Mouse (Mus musculus) intestine, embryonic 16.5 days (tissue): ENCODE results near the gene Ttc5. TPM values are rescaled to one million over a fixed set of nuclear protein-coding genes. Genes with fewer than 3 reads are reported as not detected.
"Not testable (repeated sequence)": the region's sequence is repeated elsewhere in the genome, so short reads cannot be mapped to it uniquely, and the experiment has no call there.

ENCODE experiments used
- ATAC-seq: fragments of 200-750 bp; cut with Nextera tagmentation; 2 replicates; pipeline ENCODE4 v1.8.0; 2017; ENCODE audit warnings: moderate TSS enrichment, moderate library complexity
- H3K27ac ChIP-seq: fragments of 300-500 bp; sonication (generic); 2 replicates; pipeline ENCODE4 v1.5.1; 2014; ENCODE audit warnings: mild to moderate bottlenecking, low read length
- H3K27me3 ChIP-seq: fragments of 300-500 bp; sonication (generic); replicated peaks from 2 replicates; pipeline ENCODE4 v1.6.1; 2014; ENCODE audit warnings: low read length, control low read depth, mixed read lengths; ENCODE audit not compliant: control insufficient read depth, insufficient read depth
- H3K36me3 ChIP-seq: fragments of 300-500 bp; sonication (generic); 2 replicates; pipeline ENCODE4 v1.6.1; 2014; ENCODE audit warnings: low read length, control low read depth; ENCODE audit not compliant: control insufficient read depth, insufficient read depth
- H3K4me1 ChIP-seq: fragments of 300-500 bp; sonication (generic); 2 replicates; pipeline ENCODE4 v1.6.1; 2014; ENCODE audit warnings: low read length, control low read depth, mixed read lengths; ENCODE audit not compliant: control insufficient read depth, insufficient read depth
- H3K4me2 ChIP-seq: fragments of 300-500 bp; sonication (generic); 2 replicates; pipeline ENCODE4 v1.6.1; 2014; ENCODE audit warnings: low read depth, low read length, control low read depth
- H3K4me3 ChIP-seq: fragments of 300-500 bp; sonication (generic); 2 replicates; pipeline ENCODE4 v1.5.1; 2014; ENCODE audit warnings: mild to moderate bottlenecking, low read length
- H3K9ac ChIP-seq: fragments of 300-500 bp; sonication (generic); 2 replicates; pipeline ENCODE4 v1.6.1; 2014; ENCODE audit warnings: low read depth, low read length
- H3K9me3 ChIP-seq: fragments of 300-500 bp; sonication (generic); 2 replicates; pipeline ENCODE4 v1.6.1; 2016; ENCODE audit warnings: low read length, control low read depth; ENCODE audit not compliant: control insufficient read depth
- WGBS: fragments of 180-500 bp; shearing (Covaris S2); extraction: QIAGEN DNeasy Blood & Tissue Kit; methylation state at CpG from one replicate; pipeline ENCODE4 v1.1.7; 2014; 5-methylcytosine and 5-hydroxymethylcytosine counted together
- polyA plus RNA-seq: library from polyadenylated mRNA; unstranded; fragments of >200 nt; fragmentation: Nextera tagmentation; extraction: Ambion mirVana; gene quantifications from 2 replicates; pipeline ENCODE4 v1.2.1, GENCODE M21; 2015

Ttc5 gene
- polyA plus RNA-seq, 1 experiment from 2014 or later = 60.4 TPM

- H3K27ac ChIP-seq = not testable (repeated sequence)
Measured at GRCm38 (mm10) chr14:50719875-50720274, 65.4 kb downstream of the Ttc5 start.

More at GRCm38 (mm10) chr14:50719875-50720274, 65.4 kb downstream of the Ttc5 start:
- H3K36me3 ChIP-seq, H3K27me3 ChIP-seq, H3K4me3 ChIP-seq, ATAC-seq, H3K4me2 ChIP-seq, H3K4me1 ChIP-seq, H3K9ac ChIP-seq, H3K9me3 ChIP-seq: not testable (repeated sequence)
- WGBS = 90% methylated on average over 15 of the region's 15 CpGs

Other genes with a start within 250 kb of the Ttc5 start
- gene Olfr744, start 170.6 kb downstream of the Ttc5 start, polyA plus RNA-seq = not detected in 2 replicates
- gene Olfr745, start 146.1 kb downstream of the Ttc5 start, polyA plus RNA-seq = not detected in 2 replicates
- gene Olfr746, start 138.4 kb downstream of the Ttc5 start, polyA plus RNA-seq = not detected in 2 replicates
- gene Olfr747, start 92.3 kb downstream of the Ttc5 start, polyA plus RNA-seq = not detected in 2 replicates
- gene Olfr748, start 78.1 kb downstream of the Ttc5 start, polyA plus RNA-seq = not detected in 2 replicates
- gene Olfr749, start 40.4 kb downstream of the Ttc5 start, polyA plus RNA-seq = not detected in 2 replicates
- gene Ccnb1ip1, start 22.2 kb upstream of the Ttc5 start, polyA plus RNA-seq = not detected in 2 replicates
- gene Parp2, start 22.3 kb upstream of the Ttc5 start, polyA plus RNA-seq = 56.4 and 60.6 TPM in 2 replicates
- 12.6 and 16.0 TPM in 2 replicates for gene Tep1, start 85.0 kb upstream of the Ttc5 start, polyA plus RNA-seq
- 0.21 and 0.23 TPM in 2 replicates for gene Klhl33, start 112.0 kb upstream of the Ttc5 start, polyA plus RNA-seq
- 131 and 133 TPM in 2 replicates for gene Osgep, start 139.4 kb upstream of the Ttc5 start, polyA plus RNA-seq
- 208 and 232 TPM in 2 replicates for gene Apex1, start 139.4 kb upstream of the Ttc5 start, polyA plus RNA-seq
- gene Pip4p1, start 145.3 kb upstream of the Ttc5 start, polyA plus RNA-seq = 58.0 and 67.0 TPM in 2 replicates
- gene Pnp, start 145.6 kb upstream of the Ttc5 start, polyA plus RNA-seq = 111 and 116 TPM in 2 replicates
- gene Gm49342, start 159.0 kb upstream of the Ttc5 start, polyA plus RNA-seq = not detected in 2 replicates
- gene Pnp2, start 170.5 kb upstream of the Ttc5 start, polyA plus RNA-seq = 3.7 and 5.3 TPM in 2 replicates
- 0.20 and 0.29 TPM in 2 replicates for gene Rnase10, start 222.2 kb upstream of the Ttc5 start, polyA plus RNA-seq